24 mouse cellular contexts compared by ENCODE assay signal in genomic region chr10:125494489-125494888, GRCm38 (mm10).
A peak's percentile ranks its signal among the peaks of the same experiment; 100 is the strongest.
DNase-seq lines count a peak whose midpoint lies in the region; ATAC-seq and TF ChIP-seq lines count a peak whose summit lies in the region.
"Had no signal": no experiment of that assay in that cellular context is flagged by ENCODE, and none has a peak within 500 bp of the region (broad histone marks: within the 10 kb centered on the region; RNA-seq: fewer than 3 reads in every experiment).

No protein-coding gene starts in this region.

- no peak overlapping the region for H3K9ac ChIP-seq in liver, postnatal 0 days (replicated peaks)
- no peak overlapping the region for H3K9ac ChIP-seq in liver, embryonic 11.5 days (ENCODE audit: low read depth, low read length)
- H3K9ac ChIP-seq: embryonic facial prominence, embryonic 12.5 days; forebrain, embryonic 13.5 days; forebrain, embryonic 15.5 days; forebrain, postnatal 0 days had no signal

- no peak overlapping the region for H3K27ac ChIP-seq in liver, postnatal 0 days (ENCODE audit: low read depth)
- H3K27ac ChIP-seq in liver, embryonic 11.5 days (ENCODE audit: low read depth, low read length) = no peak overlapping the region
- H3K27ac ChIP-seq: embryonic facial prominence, embryonic 10.5 days; embryonic facial prominence, embryonic 12.5 days; forebrain, embryonic 13.5 days; forebrain, embryonic 15.5 days had no signal

- 57% methylated on average over 4 of the region's 4 CpGs for WGBS in liver, postnatal 0 days (ENCODE audit: insufficient replicate concordance)
- WGBS in liver, embryonic 11.5 days = 62% methylated on average over 4 of the region's 4 CpGs
- 40% methylated on average over 4 of the region's 4 CpGs for WGBS in lung, adult 2 months

- no peaks in the 10 kb centered on the region for H3K36me3 ChIP-seq in liver, postnatal 0 days (replicated peaks; ENCODE audit: insufficient read depth, low read length)
- H3K36me3 ChIP-seq in liver, embryonic 11.5 days (ENCODE audit: control insufficient read depth, insufficient read depth, low read length) = no peaks in the 10 kb centered on the region
- H3K36me3 ChIP-seq: embryonic facial prominence, embryonic 10.5 days; embryonic facial prominence, embryonic 12.5 days; forebrain, embryonic 15.5 days; G1E had no signal

- H3K4me1 ChIP-seq in liver, postnatal 0 days (ENCODE audit: insufficient read depth) = peaks cover 3% of the 10 kb centered on the region; the same call in 1 of the 2 replicates
- no peaks in the 10 kb centered on the region for H3K4me1 ChIP-seq in liver, embryonic 11.5 days (replicated peaks; ENCODE audit: control insufficient read depth, insufficient read depth, low read length)
- H3K4me1 ChIP-seq in lung, adult 2 months (ENCODE audit: control insufficient read depth, insufficient read depth, low read length) = no peaks in the 10 kb centered on the region
- H3K4me1 ChIP-seq: embryonic facial prominence, embryonic 10.5 days; embryonic facial prominence, embryonic 12.5 days; forebrain, embryonic 13.5 days had no signal

- no peak overlapping the region for H3K4me2 ChIP-seq in liver, postnatal 0 days (ENCODE audit: low read depth, low read length)
- H3K4me2 ChIP-seq in liver, embryonic 11.5 days = no peak overlapping the region
- H3K4me2 ChIP-seq: embryonic facial prominence, embryonic 12.5 days; forebrain, embryonic 13.5 days; forebrain, embryonic 15.5 days had no signal

- DNase-seq in adrenal gland, adult 2 months = peak; percentile 10
- DNase-seq in adrenal gland, postnatal 14 days = no peak
- no peak for DNase-seq in liver, postnatal 0 days
- DNase-seq in liver, embryonic 11.5 days (ENCODE audit: low spot score) = no peak
- peak; percentile 13 for DNase-seq in lung, postnatal 36 days
- no peak for DNase-seq in lung, adult 2 months
- DNase-seq: adrenal gland, postnatal 10 days; adrenal gland, postnatal 36 days; B cell, adult 2 months; cerebellum, adult 11-12 months; cerebellum, adult 2 months; cerebellum, adult 9-10 months; cerebellum, postnatal 10 days; cerebellum, postnatal 25 days; forebrain, postnatal 0 days had no signal

- TF ChIP-seq EP300 in liver, postnatal 0 days (IDR thresholded peaks at IDR 0.05; ENCODE audit: low read depth) = peak; percentile 18; the same call in 1 of the 2 replicates

- no peaks in the 10 kb centered on the region for H3K27me3 ChIP-seq in liver, postnatal 0 days (ENCODE audit: insufficient read depth, low read length)
- no peaks in the 10 kb centered on the region for H3K27me3 ChIP-seq in liver, embryonic 11.5 days (replicated peaks; ENCODE audit: control insufficient read depth, insufficient read depth, low read length)
- H3K27me3 ChIP-seq: CH12.LX; embryonic facial prominence, embryonic 12.5 days; forebrain, embryonic 13.5 days; forebrain, embryonic 15.5 days; Patski had no signal

- H3K9me3 ChIP-seq in liver, postnatal 0 days (ENCODE audit: low read length) = no peaks in the 10 kb centered on the region
- H3K9me3 ChIP-seq in liver, embryonic 11.5 days (ENCODE audit: control insufficient read depth, low read length) = no peaks in the 10 kb centered on the region
- H3K9me3 ChIP-seq: embryonic facial prominence, embryonic 10.5 days; embryonic facial prominence, embryonic 12.5 days; forebrain, embryonic 13.5 days; forebrain, embryonic 15.5 days had no signal

- peak; percentile 64 for ATAC-seq in liver, postnatal 0 days
- ATAC-seq in liver, embryonic 11.5 days (replicated peaks; ENCODE audit: low FRiP score) = no peak
- ATAC-seq: activated CD4-positive, CD25-positive, alpha-beta regulatory T cell, adult 4 months; CD4-positive, CD25-positive, alpha-beta regulatory T cell, adult 4 months; forebrain, embryonic 13.5 days; forebrain, embryonic 15.5 days; forebrain, postnatal 0 days; Patski had no signal

- no peak for TF ChIP-seq POLR2A in lung, adult 2 months (IDR thresholded peaks at IDR 0.05; ENCODE audit: borderline replicate concordance, extremely low read depth, low read depth, low read length)

- H3K4me3 ChIP-seq in liver, postnatal 0 days (ENCODE audit: low read depth, low read length) = no peak overlapping the region
- no peak overlapping the region for H3K4me3 ChIP-seq in liver, embryonic 11.5 days (ENCODE audit: low read depth, low read length)
- H3K4me3 ChIP-seq in lung, adult 2 months (replicated peaks; ENCODE audit: extremely low read depth, low read depth, low read length) = no peak overlapping the region
- H3K4me3 ChIP-seq: embryonic facial prominence, embryonic 10.5 days; embryonic facial prominence, embryonic 12.5 days; forebrain, embryonic 13.5 days; forebrain, embryonic 15.5 days had no signal

- TF ChIP-seq CTCF in liver, postnatal 0 days (IDR thresholded peaks at IDR 0.05; ENCODE audit: low read depth) = no peak
- no peak for TF ChIP-seq CTCF in lung, adult 2 months (IDR thresholded peaks at IDR 0.05; ENCODE audit: insufficient read depth, low read length)

Comparison
In these comparisons a context has a peak if more than half of its experiments do, and no peak if none do; other contexts are left out.
1. DNase-seq: peak in adrenal gland, adult 2 months (single experiment) and lung, postnatal 36 days (single experiment); none in adrenal gland, postnatal 14 days (single experiment), liver, postnatal 0 days (single experiment), liver, embryonic 11.5 days (single experiment) and lung, adult 2 months (single experiment).